Mouse (Mus musculus): Measurements from ENCODE around the gene Rab34.

Rab34 gene

DNA sequence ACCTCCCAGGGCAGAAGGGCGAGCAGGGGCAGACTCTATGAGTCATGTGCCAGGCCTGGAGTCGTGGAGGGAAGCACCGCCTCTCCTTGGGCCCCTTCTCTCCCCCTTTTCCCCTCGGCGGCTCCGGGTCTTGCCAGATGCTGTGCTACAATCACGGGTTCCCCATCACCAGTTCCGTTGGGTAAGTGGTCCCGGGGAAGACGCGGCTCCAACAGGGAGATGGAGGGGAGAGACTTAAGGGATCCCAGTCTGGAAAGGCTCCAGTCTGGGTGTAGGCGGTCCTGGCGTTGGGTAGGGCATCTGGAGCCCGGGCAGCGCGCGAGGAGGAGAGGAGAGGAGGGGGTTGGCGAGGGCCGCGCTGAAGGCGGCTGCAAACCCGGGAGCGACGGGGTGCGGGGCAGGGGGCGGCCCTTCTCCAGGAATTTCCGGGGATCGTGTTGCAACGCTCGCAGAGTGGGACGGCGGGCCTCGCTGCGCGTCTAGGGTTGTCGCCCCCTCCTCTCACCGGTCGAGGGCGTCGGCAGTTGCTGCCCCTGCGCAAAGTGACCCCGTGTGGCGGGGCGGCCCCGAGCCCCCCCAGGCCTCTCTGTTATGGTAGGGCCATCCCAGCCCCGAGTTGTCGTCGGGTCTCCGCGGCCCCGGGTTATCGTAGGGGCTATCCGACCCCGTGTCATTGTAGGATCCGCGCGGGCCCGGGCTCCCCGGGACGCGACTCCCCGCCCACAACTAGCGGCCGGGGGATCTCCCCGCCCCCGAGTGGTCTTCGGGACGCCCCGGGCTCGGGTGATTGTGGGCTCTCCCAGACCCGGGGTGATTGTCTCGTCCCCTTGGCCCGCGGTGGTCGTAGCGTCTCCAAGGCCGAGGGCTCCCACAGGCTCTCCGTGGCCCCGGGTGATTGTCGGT, at the start of gene Rab34:
TSS of gene Rab34 (plus strand) at position 100 of the 903 bp plus-strand sequence.
- DNase-seq (ENCODE audit: low spot score in 2 of 2) = peak in 1 of 2 experiments; percentile 14

- no peak for DNase-seq (ENCODE audit: low spot score in 2 of 2)
Observed at GRCm38 (mm10) chr11:78140665-78141064, 47.6 kb upstream of the Rab34 start.

DNA sequence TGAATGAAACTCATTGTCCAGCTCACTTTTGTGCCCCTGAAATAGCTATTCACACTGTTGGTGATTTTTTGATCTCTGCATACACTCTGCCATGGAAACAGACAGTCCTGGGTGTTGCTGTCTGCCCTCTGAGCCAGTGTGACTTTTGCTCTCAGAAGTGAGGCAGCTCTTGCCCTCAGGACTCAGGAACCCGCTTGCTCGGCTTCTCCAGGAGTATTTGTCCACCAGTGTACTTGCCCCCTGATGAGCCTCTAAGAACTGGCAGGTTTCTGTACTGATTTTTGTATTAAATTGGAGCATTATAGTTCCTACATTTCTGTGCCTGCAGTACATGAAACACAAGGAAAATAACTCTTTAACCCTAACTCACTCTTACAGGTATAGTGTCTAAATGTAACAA, 44.7 kb upstream of the Rab34 start:
- no peak for DNase-seq (ENCODE audit: low spot score in 2 of 2)

DNA sequence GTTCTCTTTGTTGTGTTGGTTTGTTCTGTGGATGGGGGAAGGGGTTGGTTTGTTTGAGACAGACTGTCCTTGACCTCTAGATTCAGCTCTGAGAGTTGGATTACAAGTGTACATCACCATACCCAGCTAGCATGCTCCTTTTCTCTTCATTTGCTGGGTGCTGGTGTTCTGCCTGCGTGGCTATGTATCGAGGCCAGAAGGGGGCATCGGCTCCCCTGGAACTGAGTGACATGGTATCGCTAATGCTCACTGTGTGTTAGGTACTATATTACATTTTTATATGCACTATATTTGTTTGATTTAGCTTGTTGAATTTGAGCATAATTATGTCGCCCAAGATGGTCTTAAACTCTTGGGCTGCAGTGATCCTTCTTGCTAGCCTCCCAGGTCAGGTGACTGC, 42.1 kb upstream of the Rab34 start:
- no peak for DNase-seq (ENCODE audit: low spot score in 2 of 2)

DNA sequence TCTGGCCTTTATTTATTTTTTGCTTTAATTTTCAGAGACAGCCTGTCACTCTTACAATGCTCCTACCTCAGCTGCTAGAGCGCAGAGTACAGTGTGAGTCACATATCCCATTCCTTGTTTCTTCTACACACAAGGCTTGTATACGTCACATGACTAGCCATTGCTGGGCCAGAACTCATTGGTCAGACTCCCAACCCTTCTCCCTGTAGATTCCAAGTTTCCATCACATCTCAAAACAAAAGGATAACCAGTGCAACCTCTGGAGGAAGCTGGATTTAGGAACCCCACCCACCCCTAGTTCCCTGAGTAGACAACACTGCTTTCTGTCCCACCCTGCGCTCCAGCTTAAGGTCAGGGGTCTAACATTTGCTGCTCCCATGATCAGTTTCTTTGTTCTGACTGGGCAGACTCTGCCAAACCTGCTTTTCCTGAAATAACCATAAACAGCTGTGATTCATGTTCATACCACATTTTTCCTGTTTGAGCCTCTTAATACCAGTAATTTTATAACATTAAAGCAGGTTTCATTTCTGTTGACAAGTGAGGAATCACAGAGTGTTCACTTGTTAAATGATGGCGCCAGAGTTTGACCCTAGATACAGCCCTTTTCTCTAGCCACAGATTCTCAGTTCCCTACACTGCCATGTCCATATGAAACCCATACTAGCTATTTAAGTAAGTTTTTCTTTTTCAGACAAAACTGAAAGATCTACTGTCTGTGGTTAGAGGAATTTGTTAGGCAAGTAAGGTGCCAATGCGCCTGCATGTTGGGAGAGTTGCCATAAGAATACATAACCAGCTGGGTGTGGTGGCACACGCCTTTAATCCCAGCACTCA, 41.3 kb upstream of the Rab34 start:
- no peak for DNase-seq (ENCODE audit: low spot score in 2 of 2)

- no peak for DNase-seq (ENCODE audit: low spot score in 2 of 2)
Observed at GRCm38 (mm10) chr11:78151161-78151560, 37.1 kb upstream of the Rab34 start.

GRCm38 (mm10) chr11:78152299-78153231, 35.7 kb upstream of the Rab34 start:
- no peak for DNase-seq (ENCODE audit: low spot score in 2 of 2)

DNA sequence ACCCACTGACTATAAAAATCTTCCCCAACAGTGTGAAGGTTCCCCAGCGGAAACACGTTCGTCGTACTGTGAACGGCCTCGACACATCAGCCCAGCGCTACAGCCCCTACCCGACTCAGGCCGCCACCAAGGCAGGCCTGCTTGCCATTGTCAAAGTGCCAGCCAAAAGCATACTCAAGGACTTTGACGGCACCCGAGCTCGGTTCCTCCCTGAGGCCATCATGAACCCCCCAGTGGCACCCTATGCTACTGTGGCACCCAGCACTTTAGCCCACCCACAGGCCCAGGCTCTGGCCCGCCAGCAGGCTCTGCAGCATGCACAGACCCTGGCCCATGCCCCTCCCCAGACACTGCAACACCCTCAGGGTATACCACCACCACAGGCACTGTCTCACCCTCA, 34.5 kb upstream of the Rab34 start:
- DNase-seq (ENCODE audit: low spot score in 2 of 2) = no peak

DNA sequence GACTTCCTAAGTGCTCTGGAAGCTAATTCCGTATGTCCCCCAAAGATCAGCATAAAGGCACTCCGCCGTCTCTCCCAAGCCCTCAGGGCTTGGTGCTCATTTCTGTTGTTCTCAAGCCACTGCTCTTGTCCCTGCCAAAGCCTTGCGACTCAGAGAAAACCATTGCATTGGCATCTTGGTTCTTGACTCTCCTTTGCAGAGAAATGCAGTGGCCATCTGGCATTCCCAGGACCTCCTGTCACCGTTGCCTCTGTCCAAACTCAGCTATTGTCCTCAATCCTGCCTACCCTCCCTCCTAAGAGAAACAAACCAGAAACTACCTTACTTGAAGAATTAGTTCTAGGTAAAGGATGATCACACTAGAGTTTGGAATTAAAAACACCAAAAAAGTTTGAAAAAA, 32.6 kb upstream of the Rab34 start:
- DNase-seq (ENCODE audit: low spot score in 2 of 2) = no peak

DNA sequence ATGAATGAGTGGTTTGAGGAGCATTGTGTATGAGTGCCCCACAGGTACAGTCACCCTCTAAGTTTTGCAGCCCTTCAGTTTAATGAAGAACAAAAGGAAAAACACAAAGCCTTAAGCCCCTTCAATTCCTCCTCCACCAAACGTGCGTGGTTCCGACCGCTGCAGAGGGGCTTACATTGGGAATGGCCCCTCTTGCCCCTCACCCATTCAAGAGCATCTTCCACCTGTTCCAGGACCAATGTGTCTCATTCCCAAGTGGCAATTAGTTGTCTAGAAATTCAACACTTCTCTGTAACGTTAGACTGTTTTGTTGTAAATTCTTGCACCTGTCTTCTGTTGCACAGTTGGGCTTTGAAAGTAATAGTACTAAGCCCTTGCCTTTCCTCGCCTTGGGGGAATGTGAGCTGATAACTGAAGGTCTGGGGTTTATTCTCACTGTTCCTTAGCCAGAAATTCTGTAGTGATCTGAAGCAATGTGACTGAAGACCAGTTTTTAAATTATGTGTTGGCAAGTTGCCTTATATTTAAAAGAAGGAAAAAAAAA, 32.0 kb upstream of the Rab34 start:
- no peak for DNase-seq (ENCODE audit: low spot score in 2 of 2)

- DNase-seq (ENCODE audit: low spot score in 2 of 2) = peak; percentile 79 to 85
Observed at GRCm38 (mm10) chr11:78159096-78159495, 29.1 kb upstream of the Rab34 start.

GRCm38 (mm10) chr11:78159557-78159956, 28.7 kb upstream of the Rab34 start:
- DNase-seq (ENCODE audit: low spot score in 2 of 2) = no peak

DNA sequence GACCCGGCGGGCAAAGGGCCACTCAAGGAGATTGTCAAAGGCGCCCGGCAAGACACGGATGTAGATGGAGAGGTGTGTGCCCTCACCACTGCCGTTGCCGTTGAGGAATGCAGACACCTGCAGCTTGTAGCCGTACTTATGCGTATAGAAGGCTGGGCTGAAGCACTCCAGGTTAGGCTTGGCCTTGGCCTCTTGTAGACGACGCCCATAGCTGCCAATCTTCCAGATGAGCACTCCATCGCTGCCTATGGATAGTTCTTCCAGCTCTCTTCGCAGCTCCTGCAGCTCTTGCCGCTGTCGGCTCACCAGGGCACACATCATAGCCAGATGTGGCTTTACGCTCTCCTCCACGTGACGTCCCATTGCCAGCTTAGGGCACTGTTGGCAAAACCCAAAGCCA, 28.1 kb upstream of the Rab34 start:
- DNase-seq (ENCODE audit: low spot score in 2 of 2) = no peak

DNA sequence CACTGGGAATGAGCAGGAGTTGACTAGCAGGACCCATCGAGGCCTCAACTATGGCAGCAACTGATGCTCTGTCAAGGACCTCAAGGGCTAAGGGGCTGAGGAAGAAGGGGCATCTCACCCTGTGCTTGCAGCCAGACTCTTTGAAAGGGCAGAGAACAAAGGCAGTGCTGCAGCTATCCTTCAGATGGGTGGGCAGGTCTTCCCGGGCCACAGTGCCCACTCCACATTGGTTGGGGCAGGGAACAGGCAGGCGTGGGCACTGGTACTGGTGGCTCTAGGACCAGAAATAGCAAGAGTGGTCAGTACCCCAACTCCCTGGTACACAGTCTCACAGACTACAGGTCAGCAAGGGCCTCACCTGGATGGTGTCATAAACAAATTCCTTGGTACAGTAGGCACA, 27.6 kb upstream of the Rab34 start:
- no peak for DNase-seq (ENCODE audit: low spot score in 2 of 2)

DNA sequence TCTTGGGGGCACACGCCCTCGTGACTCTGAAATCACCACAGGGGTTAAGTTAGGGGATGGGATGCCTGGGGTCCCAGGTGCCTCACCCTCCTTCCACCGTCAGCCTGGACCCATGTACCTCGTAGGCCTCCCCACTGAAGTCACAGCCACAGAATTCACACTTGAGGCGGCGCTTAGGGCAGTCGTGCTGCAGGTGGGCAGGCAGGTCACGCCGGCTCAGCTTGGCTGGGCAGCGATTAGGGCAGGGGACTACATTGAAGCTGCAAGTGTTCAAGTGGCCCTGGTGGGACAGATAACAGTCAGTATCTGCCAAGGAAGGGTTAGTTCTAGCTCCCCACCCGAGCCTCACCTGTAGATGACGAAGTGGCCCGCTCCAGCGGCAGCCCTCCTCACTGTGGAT, 27.1 kb upstream of the Rab34 start:
- DNase-seq (ENCODE audit: low spot score in 2 of 2) = no peak

DNA sequence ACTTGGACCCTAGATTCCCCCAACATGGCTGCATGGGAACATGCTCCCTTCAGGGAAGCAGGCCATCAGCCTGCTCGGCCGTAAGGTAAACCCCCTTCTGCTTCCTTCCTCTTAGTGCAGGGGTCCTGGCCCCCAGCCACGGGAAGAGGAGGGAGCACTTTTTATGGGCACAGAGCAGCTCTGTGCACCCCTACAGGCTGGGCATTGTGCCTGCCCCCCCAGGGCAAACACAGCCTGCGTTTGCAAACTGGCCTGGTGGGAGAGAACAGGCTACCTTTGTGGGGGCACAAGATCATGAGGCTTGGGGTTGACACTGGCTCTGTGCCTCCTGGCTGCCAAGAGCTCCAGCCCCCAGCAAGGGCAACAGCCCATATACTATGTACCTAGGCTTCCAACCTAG, 26.3 kb upstream of the Rab34 start:
- no peak for DNase-seq (ENCODE audit: low spot score in 2 of 2)

- DNase-seq (ENCODE audit: low spot score in 2 of 2) = no peak
Observed at GRCm38 (mm10) chr11:78162504-78162903, 25.7 kb upstream of the Rab34 start.

DNA sequence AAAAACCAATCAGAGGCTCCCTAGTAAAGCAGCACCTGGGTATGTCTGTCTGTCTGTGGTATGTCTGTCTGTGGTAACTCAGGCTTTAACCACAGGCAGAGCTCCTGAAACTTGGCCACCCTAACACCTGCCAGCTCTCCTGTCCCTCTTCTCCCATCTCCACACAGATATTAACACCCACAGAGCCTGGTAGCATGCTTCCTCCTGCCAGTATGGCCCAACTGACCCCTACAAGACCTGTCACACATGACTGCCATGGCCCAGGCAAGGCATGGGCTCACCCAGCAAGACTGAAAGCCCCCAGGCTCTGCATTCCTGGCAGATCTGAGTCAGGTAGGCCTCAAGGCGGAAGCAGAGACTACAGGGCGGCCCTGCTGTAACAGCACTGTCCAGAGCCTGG, 25.2 kb upstream of the Rab34 start:
- DNase-seq (ENCODE audit: low spot score in 2 of 2) = no peak

DNA sequence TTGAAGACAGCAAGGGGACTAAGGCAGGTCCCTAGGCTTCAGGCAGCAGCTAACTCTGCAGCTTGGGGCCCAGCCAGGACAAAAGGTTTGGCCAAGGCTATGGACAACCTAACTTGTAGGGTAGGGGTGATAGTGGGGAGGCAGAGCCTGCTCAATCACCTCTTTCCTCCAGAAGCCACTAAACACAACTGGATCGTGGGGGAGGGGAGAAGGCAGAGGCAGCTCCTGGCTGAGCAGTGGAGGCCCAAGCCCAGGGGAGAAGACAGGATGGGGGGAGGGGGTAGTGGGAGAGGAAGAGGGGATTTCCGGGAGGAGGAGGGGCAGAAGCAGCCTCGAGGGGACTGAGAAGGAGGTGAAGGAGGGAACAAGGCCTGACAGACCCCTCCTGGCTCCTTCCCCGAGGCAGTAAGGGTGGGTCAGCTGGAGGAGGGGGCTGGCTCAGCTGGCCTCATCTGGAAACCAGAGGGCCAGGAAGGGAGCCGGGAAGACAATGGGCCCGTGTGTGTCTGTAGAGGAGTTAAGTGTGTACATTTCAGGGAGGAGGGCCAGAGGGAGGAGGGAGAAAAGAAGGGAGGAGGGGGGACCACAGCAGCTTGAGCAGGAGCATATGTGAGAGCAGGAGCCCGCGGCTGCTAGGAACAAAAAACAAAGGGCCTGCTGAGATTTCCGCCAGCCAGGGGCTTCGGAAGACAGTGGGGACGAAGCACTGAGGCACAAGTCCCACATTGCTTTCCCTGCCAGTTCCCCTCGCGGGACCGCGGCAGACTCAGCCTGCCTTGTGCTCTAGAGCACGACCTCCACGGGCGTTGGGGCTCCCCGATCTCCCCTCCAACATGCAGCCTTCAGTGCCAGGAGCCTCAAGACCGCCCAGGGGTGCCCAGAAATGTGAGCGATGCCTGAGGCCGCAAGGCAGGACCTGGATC, 24.3 kb upstream of the Rab34 start:
- peak in 1 of 2 experiments; percentile 15 for DNase-seq (ENCODE audit: low spot score in 2 of 2)

DNA sequence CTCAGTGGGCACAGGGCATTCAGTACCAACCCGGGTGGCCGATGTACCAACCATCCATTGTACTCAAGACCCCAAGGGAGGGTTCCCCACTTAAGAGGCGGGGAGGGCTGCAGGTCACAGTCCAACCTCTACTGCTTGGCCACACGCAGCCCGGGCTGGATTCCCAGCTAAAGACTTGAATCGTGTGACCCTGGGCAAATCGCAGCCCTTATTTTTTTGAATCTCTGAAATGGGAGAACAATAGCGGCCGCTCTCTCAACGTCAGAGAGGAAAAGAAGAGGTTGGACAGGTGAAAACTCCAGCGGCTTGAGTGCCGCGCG, 23.7 kb upstream of the Rab34 start:
- no peak for DNase-seq (ENCODE audit: low spot score in 2 of 2)
